Mouse (Mus musculus): ENCODE measurements around the gene Clec11a. TPM values are rescaled to one million over a fixed set of nuclear protein-coding genes. Genes with fewer than 3 reads are reported as not detected.

The Clec11a gene
- polyA plus RNA-seq, 1 experiment from 2014 or later: 1.2 TPM

DNA sequence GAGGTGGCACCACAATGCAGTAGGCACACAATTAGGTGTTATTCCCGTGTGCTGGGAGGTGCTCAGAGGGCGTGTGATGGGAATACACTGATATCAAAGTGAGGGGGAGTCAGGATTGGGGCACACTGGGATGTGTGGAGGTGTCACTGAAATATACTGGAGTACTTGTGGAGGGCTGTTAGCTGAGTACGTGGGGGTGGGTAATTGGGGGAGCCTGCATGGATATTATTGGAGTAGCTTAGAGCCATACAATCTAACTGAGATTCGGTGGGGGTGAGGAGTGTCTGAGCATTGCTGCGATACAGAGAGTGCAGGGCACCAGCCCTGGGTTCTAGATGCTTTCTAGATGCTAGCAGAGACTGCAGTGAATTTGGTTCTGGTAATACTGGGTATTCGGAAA is 33.5 kb upstream of the Clec11a start:
- Histone ChIP-seq H3K27ac (no peak overlapping the region), H3K27me3 (ENCODE audit: insufficient read depth, poor library complexity, severe bottlenecking) (peaks cover 100% of the 10 kb centered on the region), H3K4me1 (peaks cover 19% of the 10 kb centered on the region), H3K4me3 (no peak overlapping the region), H3K9me3 (no peaks in the 10 kb centered on the region), H3K36me3 (no peaks in the 10 kb centered on the region)
- DNase-seq (ENCODE audit: low spot score): no peak
- 62% methylated on average over 6 of the region's 6 CpGs for WGBS

DNA sequence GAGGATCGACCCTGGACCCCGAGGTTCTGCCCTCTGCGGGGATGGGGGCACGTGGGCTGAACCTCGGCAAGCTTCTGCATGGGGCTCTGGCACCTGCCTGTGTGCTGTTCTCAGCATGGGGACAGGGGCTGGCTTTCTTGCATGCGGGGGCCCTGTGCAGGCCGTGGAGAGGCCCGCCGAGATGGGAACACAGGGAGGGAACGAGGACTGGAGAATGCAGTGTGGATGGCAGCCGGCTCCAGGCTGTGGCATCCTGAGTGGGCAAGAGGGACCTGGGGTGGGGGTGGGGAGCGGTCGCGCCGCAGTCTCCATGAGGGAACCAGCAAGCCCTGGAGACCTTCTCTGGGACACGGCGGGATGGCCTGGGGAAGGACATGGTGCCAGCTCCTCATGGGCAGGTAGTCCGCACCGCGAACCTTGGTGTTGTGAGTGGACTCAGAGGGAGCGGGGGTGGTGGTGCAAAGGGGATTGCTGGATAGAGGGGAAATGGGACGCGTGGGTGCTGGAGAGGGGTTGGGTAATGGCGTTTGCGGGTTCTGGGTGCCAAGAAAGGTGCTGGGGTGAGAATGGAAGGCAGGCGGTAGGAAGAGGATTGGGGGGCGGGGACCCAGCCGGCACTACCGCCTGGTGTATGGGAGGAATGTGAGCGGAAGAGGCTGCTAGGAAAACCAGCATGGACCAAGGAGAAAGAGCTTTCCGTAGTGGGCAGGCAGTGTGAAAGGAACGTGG is 30.6 kb upstream of the Clec11a start:
- no peak for DNase-seq (ENCODE audit: low spot score)
- Histone ChIP-seq H3K4me1 (peaks cover 9% of the 10 kb centered on the region), H3K27ac (no peak overlapping the region), H3K27me3 (ENCODE audit: insufficient read depth, poor library complexity, severe bottlenecking) (peaks cover 98% of the 10 kb centered on the region), H3K9me3 (no peaks in the 10 kb centered on the region), H3K4me3 (no peak overlapping the region), H3K36me3 (no peaks in the 10 kb centered on the region)
- WGBS: 6% methylated on average over 32 of the region's 32 CpGs

DNA sequence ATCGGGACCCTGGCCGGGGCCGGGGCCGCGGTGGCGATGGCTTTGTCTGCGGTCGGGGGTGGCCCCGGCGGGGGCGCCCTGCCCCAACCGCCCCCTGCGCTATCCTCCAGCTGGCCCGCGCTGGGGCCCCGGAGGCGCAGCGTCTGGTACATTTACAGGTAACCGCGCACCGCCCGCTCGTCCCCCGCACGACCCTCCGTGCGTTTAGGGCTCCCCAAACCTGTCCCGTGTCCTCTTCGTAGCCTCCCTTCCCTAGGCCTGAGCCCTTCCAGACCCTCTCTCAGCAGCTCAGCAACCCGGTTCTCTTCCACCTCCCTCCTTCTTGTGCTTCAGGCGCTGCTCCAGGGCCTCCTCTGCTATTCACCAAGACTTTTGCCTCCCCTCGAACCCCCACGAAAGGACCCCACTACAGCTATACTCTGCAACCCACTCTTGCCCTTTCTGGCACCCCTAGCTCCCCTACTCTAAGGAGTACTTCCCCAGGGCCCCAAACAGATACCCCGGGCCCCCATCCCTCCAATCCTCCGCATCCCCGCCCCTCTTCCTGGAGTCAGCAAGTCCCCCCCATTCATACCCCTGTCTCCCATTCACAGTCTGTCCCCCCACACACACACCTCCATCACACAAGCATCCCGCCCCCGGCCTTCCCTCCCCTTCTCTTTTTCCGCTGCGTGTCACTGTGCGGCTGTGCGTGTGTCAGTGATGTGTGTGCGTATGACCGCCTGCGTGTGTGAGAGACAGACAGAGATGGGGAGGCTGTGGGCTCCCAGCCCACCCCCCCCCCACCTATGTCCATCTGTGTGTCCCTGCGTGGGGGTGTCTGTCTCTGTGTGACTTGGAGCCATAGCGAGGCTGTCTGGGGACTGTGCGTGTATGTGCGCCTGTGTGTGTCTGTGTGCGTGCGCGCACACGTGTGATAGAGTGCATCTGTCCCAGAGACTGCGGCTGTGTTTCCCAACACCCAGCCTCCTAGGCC is 29.6 kb upstream of the Clec11a start:
- no peak for DNase-seq (ENCODE audit: low spot score)
- no peaks in the 10 kb centered on the region for H3K36me3 ChIP-seq
- WGBS: 3% methylated on average over 52 of the region's 54 CpGs

DNA sequence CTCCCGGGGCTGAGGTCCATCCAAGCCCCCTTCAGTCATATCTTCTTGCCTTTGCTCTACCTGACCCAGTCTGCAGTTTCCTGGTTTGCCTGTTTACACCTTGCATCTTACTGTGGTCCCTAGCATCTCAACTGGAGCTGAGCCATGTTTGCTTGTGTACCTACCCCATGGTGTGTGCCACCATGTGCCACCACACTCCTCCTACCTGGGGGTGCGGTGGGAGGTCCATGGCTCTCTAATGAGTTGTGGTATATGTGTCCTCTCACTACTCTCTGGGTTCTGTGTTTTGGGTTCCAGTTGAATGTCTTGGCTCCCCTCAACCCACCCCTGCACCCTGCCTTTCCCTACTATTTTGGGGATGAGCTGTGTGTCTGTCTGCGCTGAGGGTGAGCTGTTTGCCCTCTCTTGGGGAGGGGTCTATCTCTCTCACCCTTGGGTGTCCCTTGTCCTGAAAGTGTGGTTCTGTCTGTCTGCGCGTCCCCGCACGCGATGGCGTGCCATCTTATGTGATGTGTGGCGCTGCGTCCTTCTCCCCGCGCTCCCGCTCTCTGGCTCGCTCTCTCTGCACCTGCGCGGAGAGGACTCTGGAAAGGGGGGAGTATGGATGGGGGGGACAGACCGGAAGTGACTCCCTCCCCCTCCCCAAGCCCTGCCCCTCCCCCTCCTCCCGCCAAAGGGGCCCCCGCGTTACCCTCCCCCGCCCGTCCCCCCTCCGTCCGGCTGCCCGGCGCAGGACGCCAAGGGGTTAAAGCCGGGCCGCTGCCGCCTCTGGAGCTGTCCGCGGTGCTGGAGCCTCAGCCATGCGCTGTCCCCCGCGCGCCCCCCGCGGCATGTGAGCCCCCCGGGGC is 28.6 kb upstream of the Clec11a start:
- no peak overlapping the region for H3K27ac ChIP-seq
- peak overlapping the region; percentile 59 for H3K4me3 ChIP-seq
- no peak for DNase-seq (ENCODE audit: low spot score)
- H3K4me1 ChIP-seq: peaks cover 9% of the 10 kb centered on the region
- H3K9me3 ChIP-seq: no peaks in the 10 kb centered on the region
- WGBS: 4% methylated on average over 24 of the region's 40 CpGs
- peaks cover 86% of the 10 kb centered on the region for H3K27me3 ChIP-seq (ENCODE audit: insufficient read depth, poor library complexity, severe bottlenecking)
- no peaks in the 10 kb centered on the region for H3K36me3 ChIP-seq

More for the DNA sequence above, 29.6 kb upstream of the Clec11a start:
- no peak overlapping the region for H3K27ac ChIP-seq
- no peaks in the 10 kb centered on the region for H3K9me3 ChIP-seq
- peaks cover 92% of the 10 kb centered on the region for H3K27me3 ChIP-seq (ENCODE audit: insufficient read depth, poor library complexity, severe bottlenecking)
- H3K4me3 ChIP-seq: peak overlapping the region; percentile 59
- peaks cover 9% of the 10 kb centered on the region for H3K4me1 ChIP-seq

DNA sequence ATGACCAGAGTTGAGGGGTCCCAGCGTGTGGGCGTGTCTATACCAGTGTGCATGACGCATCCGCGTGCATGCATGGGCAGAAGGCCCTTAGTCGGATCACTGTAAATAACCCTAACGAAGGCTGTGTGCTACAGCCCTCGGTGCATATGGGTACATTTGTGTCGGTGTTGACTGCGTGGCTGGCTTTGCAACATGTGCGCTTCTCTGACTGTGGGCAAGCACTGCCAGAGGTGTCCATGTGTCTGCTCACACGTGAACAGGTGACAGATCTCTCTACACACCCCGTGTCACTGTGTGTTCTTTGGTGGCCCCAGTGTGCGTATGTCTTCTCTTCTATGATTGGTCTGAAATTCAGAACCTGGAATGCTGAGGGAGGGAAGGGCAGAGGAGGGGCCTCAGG is 27.4 kb upstream of the Clec11a start:
- DNase-seq (ENCODE audit: low spot score): no peak
- H3K36me3 ChIP-seq: no peaks in the 10 kb centered on the region
- peaks cover 9% of the 10 kb centered on the region for H3K4me1 ChIP-seq
- 61% methylated on average over 14 of the region's 14 CpGs for WGBS
- no peak overlapping the region for H3K4me3 ChIP-seq
- H3K27ac ChIP-seq: no peak overlapping the region
- peaks cover 85% of the 10 kb centered on the region for H3K27me3 ChIP-seq (ENCODE audit: insufficient read depth, poor library complexity, severe bottlenecking)
- no peaks in the 10 kb centered on the region for H3K9me3 ChIP-seq

DNA sequence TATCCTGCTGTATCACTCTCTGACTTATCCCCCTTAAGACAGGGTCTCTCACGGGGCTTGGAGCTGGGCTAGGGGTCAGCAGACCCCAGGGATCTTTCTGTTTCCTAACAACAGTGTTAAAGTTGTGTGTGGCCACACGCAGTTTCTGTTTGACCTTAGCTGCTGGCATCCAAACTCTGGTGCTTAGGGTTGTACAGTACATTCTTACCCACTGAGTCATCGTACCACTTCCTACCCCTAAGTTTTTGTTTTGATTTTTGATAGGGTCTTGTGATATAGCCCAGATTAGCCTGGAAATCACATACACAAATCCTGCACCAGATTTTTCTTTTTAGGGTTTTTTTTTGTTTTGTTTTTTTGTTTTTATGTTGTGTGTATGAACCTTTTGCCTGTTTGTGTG is 25.6 kb upstream of the Clec11a start:
- Histone ChIP-seq H3K36me3 (no peaks in the 10 kb centered on the region), H3K27ac (no peak overlapping the region), H3K4me1 (peaks cover 9% of the 10 kb centered on the region), H3K9me3 (no peaks in the 10 kb centered on the region), H3K4me3 (no peak overlapping the region), H3K27me3 (ENCODE audit: insufficient read depth, poor library complexity, severe bottlenecking) (peaks cover 77% of the 10 kb centered on the region)
- DNase-seq (ENCODE audit: low spot score): no peak
- WGBS: 56% methylated on average over 3 of the region's 3 CpGs

DNA sequence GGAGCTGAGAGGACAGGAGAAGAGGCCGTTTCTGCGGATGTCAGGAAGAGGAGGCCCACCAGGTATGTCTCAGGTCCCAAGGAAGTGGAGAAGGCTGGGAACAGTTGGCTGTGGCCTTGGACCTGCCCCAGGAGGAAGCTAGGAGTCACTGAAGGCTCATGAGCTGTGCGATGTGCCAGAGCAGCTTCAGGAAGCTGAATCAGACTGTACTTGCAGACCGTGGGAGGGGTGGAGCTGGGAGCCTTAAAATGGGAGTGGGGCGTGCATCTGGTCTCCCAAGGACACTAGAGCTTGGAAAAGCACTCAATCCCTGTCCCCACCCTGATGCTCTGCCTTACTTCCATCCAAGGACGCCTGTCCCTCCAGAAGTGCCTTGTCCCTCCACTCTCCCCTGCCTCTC is 19.9 kb upstream of the Clec11a start:
- H3K4me1 ChIP-seq: peaks cover 4% of the 10 kb centered on the region; the same call in 1 of the 2 replicates
- no peaks in the 10 kb centered on the region for H3K36me3 ChIP-seq
- H3K27me3 ChIP-seq (ENCODE audit: insufficient read depth, poor library complexity, severe bottlenecking): peaks cover 81% of the 10 kb centered on the region
- H3K27ac ChIP-seq: no peak overlapping the region
- WGBS: 44% methylated on average over 6 of the region's 6 CpGs
- no peak overlapping the region for H3K4me3 ChIP-seq
- no peaks in the 10 kb centered on the region for H3K9me3 ChIP-seq
- DNase-seq (ENCODE audit: low spot score): no peak

DNA sequence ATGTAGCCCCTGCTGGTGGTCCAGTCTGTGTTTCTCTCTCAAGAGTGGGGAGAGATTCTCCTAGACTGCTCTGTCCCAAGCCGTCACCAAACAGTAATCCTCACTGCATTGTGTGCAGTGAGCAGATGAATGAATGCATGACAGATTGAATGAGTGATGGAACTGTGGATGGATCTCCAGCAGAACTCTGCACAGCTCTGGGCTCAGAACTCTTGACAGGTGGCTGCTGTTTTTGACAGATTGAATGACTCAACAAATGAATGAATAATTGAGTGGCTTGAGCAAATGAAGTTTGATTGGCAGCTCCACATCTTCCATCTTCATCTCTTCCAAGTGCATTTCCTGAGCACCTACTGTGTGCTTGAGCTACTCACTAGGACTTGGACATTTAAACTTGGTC is 15.6 kb upstream of the Clec11a start:
- no peaks in the 10 kb centered on the region for H3K9me3 ChIP-seq
- H3K36me3 ChIP-seq: no peaks in the 10 kb centered on the region
- no peak for DNase-seq (ENCODE audit: low spot score)
- 91% methylated on average over 1 of the region's 1 CpGs for WGBS
- H3K27ac ChIP-seq: no peak overlapping the region
- H3K27me3 ChIP-seq (ENCODE audit: insufficient read depth, poor library complexity, severe bottlenecking): peaks cover 86% of the 10 kb centered on the region
- H3K4me1 ChIP-seq: peaks cover 4% of the 10 kb centered on the region; the same call in 1 of the 2 replicates
- no peak overlapping the region for H3K4me3 ChIP-seq

DNA sequence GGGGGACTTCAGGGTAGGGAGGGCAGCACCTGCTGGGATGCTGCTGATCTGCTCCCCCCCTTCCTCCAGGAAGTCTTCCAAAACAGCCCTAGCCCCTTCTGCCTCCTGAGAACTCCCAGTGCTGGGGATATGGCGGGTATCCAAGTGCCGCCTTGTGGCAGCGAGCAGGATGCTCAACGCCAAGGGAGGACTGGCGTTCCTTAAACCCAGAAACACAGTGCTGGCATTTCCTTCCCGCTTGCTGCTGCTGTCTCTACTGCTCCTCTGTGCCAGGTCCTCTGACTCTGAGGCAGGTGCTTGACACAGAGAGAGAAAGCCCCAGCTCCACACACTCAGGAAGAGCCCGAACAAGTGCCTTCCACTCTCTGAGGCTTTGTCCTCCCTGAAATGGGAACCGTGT is 14.2 kb upstream of the Clec11a start:
- H3K36me3 ChIP-seq: no peaks in the 10 kb centered on the region
- 49% methylated on average over 8 of the region's 8 CpGs for WGBS
- no peak overlapping the region for H3K27ac ChIP-seq
- H3K4me1 ChIP-seq: no peaks in the 10 kb centered on the region
- no peaks in the 10 kb centered on the region for H3K9me3 ChIP-seq
- peaks cover 84% of the 10 kb centered on the region for H3K27me3 ChIP-seq (ENCODE audit: insufficient read depth, poor library complexity, severe bottlenecking)
- no peak overlapping the region for H3K4me3 ChIP-seq
- no peak for DNase-seq (ENCODE audit: low spot score)

DNA sequence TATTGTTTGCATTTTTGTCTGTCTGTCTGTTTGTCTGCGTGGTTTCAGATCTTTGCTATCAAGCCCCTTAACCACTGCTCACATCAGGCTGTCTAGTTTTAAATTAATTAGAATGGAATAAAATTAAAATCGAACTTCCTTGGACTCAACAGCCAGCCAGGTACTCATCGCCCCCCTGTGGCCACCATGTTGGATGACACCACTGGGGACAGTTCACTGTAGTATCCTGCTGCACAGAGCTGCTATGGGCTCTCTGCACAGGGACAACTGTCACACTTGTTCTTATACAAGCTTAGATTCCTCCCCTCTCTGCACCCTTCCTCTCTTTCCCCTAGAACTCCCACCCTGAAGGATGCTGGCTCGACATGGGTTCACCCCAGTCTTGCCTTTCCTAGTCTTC is 11.2 kb upstream of the Clec11a start:
- no peak for DNase-seq (ENCODE audit: low spot score)
- Histone ChIP-seq H3K9me3 (no peaks in the 10 kb centered on the region), H3K4me1 (no peaks in the 10 kb centered on the region), H3K27ac (no peak overlapping the region), H3K27me3 (ENCODE audit: insufficient read depth, poor library complexity, severe bottlenecking) (peaks cover 82% of the 10 kb centered on the region), H3K36me3 (no peaks in the 10 kb centered on the region), H3K4me3 (no peak overlapping the region)
- 34% methylated on average over 4 of the region's 4 CpGs for whole genome bisulfite sequencing

DNA sequence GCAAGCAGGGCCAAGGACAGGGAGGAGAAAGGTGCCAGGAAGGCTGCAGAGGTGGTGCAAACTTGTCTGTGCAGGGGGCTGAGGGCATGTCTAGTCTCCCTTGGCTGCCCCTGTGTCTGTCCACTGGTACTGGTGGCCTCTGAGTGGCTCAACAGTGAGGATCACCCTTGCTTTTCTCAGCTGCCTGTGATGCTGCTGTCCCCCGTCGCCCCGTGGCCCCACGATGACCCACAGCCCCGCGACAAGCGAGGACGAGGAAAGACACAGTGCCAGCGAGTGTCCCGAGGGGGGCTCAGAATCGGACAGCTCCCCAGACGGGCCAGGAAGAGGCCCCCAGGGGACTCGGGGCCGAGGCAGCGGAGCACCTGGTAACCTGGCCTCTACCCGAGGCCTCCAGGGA is 5.8 kb upstream of the Clec11a start:
- Histone ChIP-seq H3K9me3 (no peaks in the 10 kb centered on the region), H3K27me3 (ENCODE audit: insufficient read depth, poor library complexity, severe bottlenecking) (peaks cover 91% of the 10 kb centered on the region), H3K27ac (no peak overlapping the region), H3K4me1 (peaks cover 25% of the 10 kb centered on the region), H3K4me3 (no peak overlapping the region), H3K36me3 (no peaks in the 10 kb centered on the region)
- DNase-seq (ENCODE audit: low spot score): no peak
- 53% methylated on average over 16 of the region's 16 CpGs for WGBS

DNA sequence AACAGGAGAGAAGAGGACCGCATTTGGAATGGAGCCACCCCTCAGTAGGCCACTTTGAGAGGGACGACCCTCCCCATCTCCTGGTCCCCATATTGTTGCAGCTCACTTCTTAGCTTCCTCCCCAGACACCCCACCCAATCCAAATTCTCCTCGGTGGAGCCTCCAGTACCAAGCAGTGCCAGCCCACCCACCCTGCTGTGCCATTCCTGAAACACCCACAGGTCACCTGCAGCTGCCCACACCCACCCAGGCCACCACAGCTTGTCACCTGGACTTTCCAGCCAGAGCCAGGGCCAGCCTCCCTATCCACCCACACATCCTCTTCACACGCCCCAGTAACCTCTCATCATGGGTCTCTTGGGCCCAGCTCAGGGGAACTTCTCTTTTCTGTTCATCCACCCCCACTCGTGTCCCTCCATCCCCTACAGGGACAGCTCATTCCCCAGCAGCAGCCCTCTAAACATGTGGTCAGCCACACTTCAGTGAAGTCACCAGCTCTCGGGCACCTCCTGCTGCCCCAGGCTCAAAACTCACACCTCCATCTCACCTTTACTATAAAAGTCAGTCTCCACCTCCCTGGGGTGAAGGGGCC is 5.1 kb upstream of the Clec11a start:
- Histone ChIP-seq H3K4me3 (peak overlapping the region; percentile 62; the same call in 1 of the 2 replicates), H3K27me3 (ENCODE audit: insufficient read depth, poor library complexity, severe bottlenecking) (peaks cover 94% of the 10 kb centered on the region), H3K4me1 (peaks cover 25% of the 10 kb centered on the region), H3K36me3 (no peaks in the 10 kb centered on the region), H3K27ac (no peak overlapping the region), H3K9me3 (no peaks in the 10 kb centered on the region)
- no peak for DNase-seq (ENCODE audit: low spot score)
- 12% methylated on average over 6 of the region's 6 CpGs for WGBS

Data from heart, embryonic 10.5 days (tissue).